Mouse (Mus musculus) B cell, adult 62 days (primary cell): Measurements from ENCODE around the gene Olfr1513. TPM values are rescaled to one million over a fixed set of nuclear protein-coding genes. Genes with fewer than 3 reads are reported as not detected.

Experiments
- total RNA-seq: library from RNA; stranded (reverse); gene quantifications from 4 replicates; pipeline ENCODE4 v1.2.4, GENCODE M21; 2023

Olfr1513 gene
- not detected in 4 replicates for total RNA-seq

GRCm38 (mm10) chr14:52356308-52356707, at the start of gene Olfr1513:
Gene Olfr1513, minus strand, starts transcription at chr14:52356408.

DNA sequence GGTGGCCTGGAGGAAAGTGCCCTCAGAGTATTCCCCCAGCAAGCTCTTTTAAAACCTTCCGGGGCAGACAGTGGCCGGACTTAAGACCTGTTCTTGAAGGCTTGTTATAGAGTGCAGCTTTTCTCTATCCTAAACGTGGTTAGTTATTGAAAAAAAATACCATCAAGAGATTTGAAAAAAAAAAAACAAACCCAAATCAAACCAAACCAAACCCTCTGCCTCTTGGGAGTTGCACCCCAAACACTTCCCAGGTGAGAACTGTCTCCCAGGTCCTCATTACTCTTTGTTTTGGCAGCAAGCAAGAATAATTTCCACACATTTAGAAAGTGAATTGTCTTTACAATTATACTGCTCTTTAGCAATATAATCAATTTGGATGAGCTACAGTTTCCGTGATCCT, 41.1 kb upstream of the Olfr1513 start, which contains the start of gene Olfr1511:
Gene Olfr1511, minus strand, starts transcription at position 101 of the 400 bp plus-strand sequence.

DNA sequence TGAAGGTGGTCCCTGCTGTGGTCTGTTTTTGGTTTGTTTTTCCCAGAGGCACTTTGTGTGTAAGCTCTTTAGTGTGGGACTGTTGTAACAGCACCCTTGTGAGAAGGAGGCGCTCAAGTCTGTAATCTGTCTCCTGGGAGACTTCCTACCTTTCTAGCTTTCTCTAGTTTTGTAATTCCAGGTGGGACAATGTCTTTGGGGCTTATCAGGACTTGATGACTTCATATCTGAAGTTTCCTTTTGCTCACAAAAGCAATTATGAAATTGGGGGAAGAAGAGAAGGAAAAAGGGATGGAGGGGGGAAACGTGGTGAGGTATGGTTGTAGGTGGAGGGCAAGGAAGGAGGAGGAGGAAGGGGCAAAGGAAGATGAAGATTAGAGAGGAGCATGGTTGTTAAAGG, 22.9 kb upstream of the Olfr1513 start, which contains the start of gene Olfr1512:
Gene Olfr1512, minus strand, starts transcription at position 101 of the 400 bp plus-strand sequence.

GRCm38 (mm10) chr14:52327910-52328812, 28.0 kb downstream of the Olfr1513 start, which contains the start of gene Sall2:
Gene Sall2, minus strand, starts transcription at chr14:52328762.

DNA sequence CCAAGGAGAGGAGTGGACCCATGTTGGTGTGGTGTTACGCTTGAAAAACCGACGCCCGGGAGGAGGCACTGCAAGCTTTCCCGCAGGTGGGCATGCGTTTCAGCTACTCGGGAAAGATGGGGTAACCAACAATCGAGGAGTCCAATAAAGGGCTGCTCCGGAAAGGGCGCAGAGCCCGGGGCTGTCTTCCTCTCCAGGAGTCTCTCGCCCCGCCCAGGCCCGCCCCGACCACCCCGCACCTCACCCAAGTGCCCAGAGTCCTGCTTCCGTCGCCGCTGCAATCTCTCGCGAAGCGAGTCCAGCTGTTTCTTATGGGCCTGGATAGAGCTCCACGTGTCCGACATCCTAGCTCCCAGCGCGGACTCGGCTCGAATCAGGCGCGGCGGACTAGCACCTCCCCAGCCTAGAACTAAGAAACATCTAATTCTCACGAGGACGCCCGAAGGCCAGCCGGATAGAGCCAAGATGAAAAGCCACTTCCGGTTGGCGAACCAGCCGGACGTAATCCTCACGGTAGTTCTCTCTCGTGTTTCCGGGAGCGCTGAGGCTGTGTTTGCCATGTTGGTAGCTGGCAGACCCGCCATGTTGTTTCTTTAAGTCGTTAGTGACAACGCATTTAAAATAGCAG, 51.5 kb downstream of the Olfr1513 start, which contains the start of gene Mettl3:
Gene Mettl3, minus strand, starts transcription at position 485 of the 628 bp plus-strand sequence.

Other genes with a start within 250 kb of the Olfr1513 start
- gene Rpgrip1, start 245.7 kb downstream of the Olfr1513 start, total RNA-seq: 26.6 to 47.6 TPM (median 37.0 TPM) in 4 replicates
- gene Supt16, start 159.0 kb downstream of the Olfr1513 start, total RNA-seq: 66.0 to 72.9 TPM (median 70.2 TPM) in 4 replicates
- 267 to 322 TPM (median 286 TPM) in 4 replicates for gene Chd8, start 98.6 kb downstream of the Olfr1513 start, total RNA-seq
- gene Tox4, start 77.3 kb downstream of the Olfr1513 start, total RNA-seq: 115 to 127 TPM (median 121 TPM) in 4 replicates
- gene Rab2b, start 76.9 kb downstream of the Olfr1513 start, total RNA-seq: 16.9 to 24.1 TPM (median 23.4 TPM) in 4 replicates
- 58.5 to 60.9 TPM (median 60.0 TPM) in 4 replicates for gene Mettl3, start 51.3 kb downstream of the Olfr1513 start, total RNA-seq
- 0.12 to 0.21 TPM (median 0.15 TPM) in 3 of 4 replicates, not detected in the other for gene Sall2, start 27.6 kb downstream of the Olfr1513 start, total RNA-seq
- not detected in 4 replicates for gene Olfr1512, start 22.8 kb upstream of the Olfr1513 start, total RNA-seq
- gene Olfr1511, start 41.0 kb upstream of the Olfr1513 start, total RNA-seq: not detected in 4 replicates
- not detected in 4 replicates for gene Olfr1510, start 58.0 kb upstream of the Olfr1513 start, total RNA-seq
- not detected in 4 replicates for gene Olfr1509, start 86.6 kb upstream of the Olfr1513 start, total RNA-seq
- gene Olfr1508, start 111.1 kb upstream of the Olfr1513 start, total RNA-seq: not detected in 4 replicates
- not detected in 4 replicates for gene Olfr1507, start 139.3 kb upstream of the Olfr1513 start, total RNA-seq